8 mouse cellular contexts compared by ENCODE assay signal in the genomic region with DNA sequence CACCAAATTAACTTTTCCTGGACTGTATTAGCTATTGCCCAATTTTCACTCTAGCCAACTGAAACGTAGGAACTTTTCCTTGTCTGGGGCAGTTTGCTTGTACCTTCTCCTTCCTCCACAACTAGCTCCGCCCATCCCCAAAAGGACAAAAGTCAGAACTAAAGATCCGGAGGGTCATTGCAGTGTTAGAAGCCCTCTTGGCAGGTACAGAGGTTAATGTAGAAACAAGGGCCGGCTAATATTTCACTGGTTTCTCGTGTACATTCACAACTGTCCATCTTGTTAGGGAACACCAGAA. TPM values are rescaled to one million over a fixed set of nuclear protein-coding genes. Genes with fewer than 3 reads are reported as not detected.
DNase-seq lines count a peak whose midpoint lies in the region; ATAC-seq lines count a peak whose summit lies in the region.

No protein-coding gene starts in this region.

- 0 out of 2 replicates have a peak, but pooled peaks have one; percentile 4 for ATAC-seq in granulocyte monocyte progenitor cell, adult 5-6 weeks (replicated peaks; ENCODE audit: poor library complexity, severe bottlenecking)
- no peak for ATAC-seq in midbrain, embryonic 16.5 days
- ATAC-seq in megakaryocyte progenitor cell, adult 5-6 weeks (replicated peaks; ENCODE audit: poor library complexity), result no peak

- peak overlapping the region; percentile 99 for H3K4me3 ChIP-seq in midbrain, embryonic 16.5 days (ENCODE audit: low read depth, low read length)

- no peak overlapping the region; the same call in 1 of the 2 replicates for H3K27ac ChIP-seq in midbrain, embryonic 16.5 days (ENCODE audit: low read length)

- H3K27me3 ChIP-seq in midbrain, embryonic 16.5 days (ENCODE audit: control insufficient read depth, insufficient read depth, low read depth, low read length), result no peaks in the 10 kb centered on the region

- H3K4me1 ChIP-seq in midbrain, embryonic 16.5 days (ENCODE audit: control insufficient read depth, insufficient read depth, low read length), result peaks cover 26% of the 10 kb centered on the region

- DNase-seq in cerebellum, adult 11 months, result peak; percentile 23
- no peak for DNase-seq in cerebellum, postnatal 25 days
- DNase-seq in NIH3T3 (ENCODE audit: low read depth), result peak; percentile 24
- peak; percentile 76 to 90 for DNase-seq in kidney, postnatal 36 days
- no peak for DNase-seq in left cerebral cortex, postnatal 25 days (ENCODE audit: low spot score in 2 of 2)

- WGBS in midbrain, embryonic 16.5 days, result 12% methylated on average over 5 of the region's 5 CpGs

- no peaks in the 10 kb centered on the region for H3K9me3 ChIP-seq in midbrain, embryonic 16.5 days (replicated peaks; ENCODE audit: control insufficient read depth, low read length, poor library complexity, severe bottlenecking)

- H3K36me3 ChIP-seq in midbrain, embryonic 16.5 days (ENCODE audit: control insufficient read depth, insufficient read depth, low read length), result no peaks in the 10 kb centered on the region

- intact Hi-C loops in left cerebral cortex, postnatal 25 days (cut with DNase I), result loop anchor here (10.0 kb wide), 1 partner anchor 724 kb away; no protein-coding TSS in a partner anchor

- peak overlapping the region; percentile 84; the same call in 1 of the 2 replicates for H3K9ac ChIP-seq in midbrain, embryonic 16.5 days (ENCODE audit: low read depth, low read length)

- peak overlapping the region; percentile 76 for H3K4me2 ChIP-seq in midbrain, embryonic 16.5 days (ENCODE audit: low read length)

RNA-seq across cellular contexts. Expression of a gene that starts 1.0 kb away (rescaled TPM):
- 91.1 and 97.6 TPM in 2 replicates for total RNA-seq in granulocyte monocyte progenitor cell, adult 5-6 weeks (2014; fragmentation: Nextera tagmentation)
- 127 and 130 TPM in 2 replicates for total RNA-seq in granulocyte monocyte progenitor cell, adult 5-6 weeks (2017)
- 74.8 and 79.1 TPM in 2 replicates for polyA plus RNA-seq in midbrain, embryonic 16.5 days (2015; fragmentation: Nextera tagmentation; extraction: Ambion mirVana)
- total RNA-seq in megakaryocyte progenitor cell, adult 5-6 weeks (2015), result 154 and 159 TPM in 2 replicates
- 111 and 123 TPM in 2 replicates for total RNA-seq in megakaryocyte progenitor cell, adult 5-6 weeks (2017)
- total RNA-seq in left cerebral cortex, postnatal 25 days (2021), result 100 to 1,000 TPM in 1 of 2 experiments, 10 to 100 TPM in 1; 85.2 to 100 TPM

Comparison
In these comparisons a context has a peak if more than half of its experiments do, and no peak if none do; other contexts are left out.
1. DNase-seq: peak in cerebellum, adult 11 months (single experiment), NIH3T3 (single experiment) and kidney, postnatal 36 days (2 of 2); none in cerebellum, postnatal 25 days (0 of 2) and left cerebral cortex, postnatal 25 days (0 of 2).